Mouse (Mus musculus): ENCODE data around the gene Kif5c. TPM values are rescaled to one million over a fixed set of nuclear protein-coding genes. Genes with fewer than 3 reads are reported as not detected.

Kif5c gene
- 180 and 183 TPM in 2 replicates for polyA plus RNA-seq (2015; fragmentation: Nextera tagmentation; extraction: Ambion mirVana)

DNA sequence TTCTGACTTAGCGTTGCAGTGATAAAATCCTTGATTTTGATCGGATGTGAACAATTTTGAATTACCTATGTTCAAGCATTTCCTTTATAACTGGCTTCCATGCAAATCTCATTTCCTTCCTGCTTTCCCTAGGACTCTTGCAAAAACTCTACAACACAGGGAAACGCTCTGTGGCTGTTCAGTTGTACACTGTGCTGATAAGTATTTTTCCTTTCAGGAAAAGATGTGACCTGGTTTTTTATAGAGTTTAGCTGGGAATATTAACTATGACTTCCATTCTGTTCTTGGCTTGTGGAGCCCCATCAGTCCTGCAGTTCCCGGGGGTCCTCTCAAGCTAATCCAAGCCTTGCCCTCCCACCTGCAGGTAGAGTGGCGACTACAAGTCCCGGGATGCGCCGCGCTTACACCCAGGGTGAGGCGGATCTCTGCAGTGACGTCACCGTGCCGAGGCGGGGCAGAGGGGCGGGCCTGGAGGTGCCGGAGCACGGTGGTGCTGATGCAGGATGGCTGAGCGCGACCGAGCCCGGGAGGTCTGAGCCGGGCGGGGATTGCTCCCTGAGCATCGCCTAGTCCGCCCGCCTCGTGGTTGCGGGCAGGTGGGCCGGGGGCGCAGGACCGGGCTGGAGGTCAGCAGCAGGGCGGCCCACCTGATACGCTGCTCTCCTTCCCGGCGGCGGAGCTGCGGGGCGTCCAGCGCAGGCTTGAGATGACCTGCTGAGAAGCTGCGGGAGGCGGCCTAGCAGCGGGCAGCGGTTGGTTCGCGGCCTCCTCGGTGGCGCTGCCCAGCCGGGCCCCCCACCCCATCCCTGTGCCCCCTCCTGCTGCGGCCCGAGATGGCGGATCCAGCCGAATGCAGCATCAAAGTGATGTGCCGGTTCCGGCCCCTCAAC, at the start of gene Kif5c:
Kif5c (plus strand) TSS at position 470 of the 890 bp plus-strand sequence.
- ATAC-seq = peak; percentile 98
- H3K9ac ChIP-seq (replicated peaks) = peak within 1 kb of the TSS; percentile 98
- peaks cover 26% of the 10 kb centered on the region for H3K4me1 ChIP-seq (replicated peaks)
- H3K4me3 ChIP-seq (replicated peaks) = peak within 1 kb of the TSS; percentile 96
- H3K36me3 ChIP-seq = peaks cover 15% of the 10 kb centered on the region
- H3K9me3 ChIP-seq = no peaks in the 10 kb centered on the region
- peak within 1 kb of the TSS; percentile 72 for H3K4me2 ChIP-seq (replicated peaks)
- 6% methylated on average over 42 of the region's 54 CpGs for WGBS
- no peaks in the 10 kb centered on the region for H3K27me3 ChIP-seq
- peak within 1 kb of the TSS; percentile 96 for H3K27ac ChIP-seq

DNA sequence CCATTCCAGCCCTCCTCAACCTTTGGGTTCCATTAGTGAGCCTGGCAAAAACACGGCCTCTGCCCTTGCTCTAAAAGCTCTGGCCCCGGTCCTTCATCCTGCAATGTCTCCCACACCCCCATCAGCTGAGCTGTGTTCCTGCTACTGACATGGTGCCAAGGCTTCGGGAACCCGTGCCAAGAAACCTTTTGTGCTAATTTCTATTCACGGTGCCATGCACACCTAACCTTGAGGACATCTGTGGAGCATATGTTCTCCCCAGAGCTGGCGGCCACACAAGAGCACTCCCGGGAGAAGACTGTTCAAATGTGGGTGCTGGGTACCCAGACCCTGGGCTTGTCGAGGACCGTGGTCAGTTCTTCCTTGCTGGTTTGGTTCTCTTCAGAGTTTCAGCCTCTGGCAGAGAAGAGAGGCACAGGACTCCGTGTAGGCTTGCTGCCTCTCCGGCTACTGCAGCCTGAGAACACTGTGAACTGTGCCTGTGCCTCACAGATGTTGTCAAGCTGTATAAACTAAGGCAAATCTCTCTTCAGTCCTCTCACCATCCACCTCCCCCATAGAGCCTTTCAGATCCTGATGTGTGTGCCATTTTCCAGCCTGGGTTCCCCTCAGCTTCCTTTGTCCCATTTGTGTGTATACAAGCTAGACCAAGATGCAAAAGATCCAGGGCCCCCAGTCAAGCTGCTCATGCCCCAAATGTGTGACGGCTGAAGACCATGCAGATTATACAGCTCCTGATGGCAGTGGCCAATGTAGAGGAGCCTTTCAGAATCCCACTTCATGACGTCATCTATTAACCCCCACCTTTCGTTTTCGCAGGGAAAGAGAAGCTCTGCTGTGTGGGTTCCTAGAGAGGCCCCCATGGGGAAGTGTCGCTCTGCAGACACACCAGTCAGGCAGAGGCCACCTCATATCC, 49.0 kb upstream of the Kif5c start:
- no peak overlapping the region for H3K9ac ChIP-seq (replicated peaks)
- peak; percentile 37; the same call in 1 of the 2 replicates for ATAC-seq

DNA sequence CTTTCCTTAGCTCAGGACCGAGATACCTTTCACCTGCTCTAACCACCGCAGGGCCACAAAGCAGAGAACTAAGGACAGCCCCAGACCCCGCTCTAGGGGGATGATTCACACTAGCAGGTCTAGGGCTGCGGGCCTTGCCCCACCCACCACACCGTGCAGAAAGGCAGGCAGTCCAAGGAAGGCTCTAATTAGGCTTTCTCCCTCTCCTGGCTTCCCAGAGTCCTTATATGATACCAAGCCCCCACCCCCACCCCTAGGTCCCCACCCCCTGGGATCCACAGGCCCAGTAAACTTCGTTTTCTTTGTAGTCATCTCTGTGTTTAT, 48.4 kb upstream of the Kif5c start:
- peaks cover 31% of the 10 kb centered on the region for H3K4me1 ChIP-seq (replicated peaks)
- H3K4me3 ChIP-seq (replicated peaks) = no peak overlapping the region
- no peak overlapping the region for H3K4me2 ChIP-seq (replicated peaks)
- no peaks in the 10 kb centered on the region for H3K9me3 ChIP-seq
- no peaks in the 10 kb centered on the region for H3K36me3 ChIP-seq
- no peaks in the 10 kb centered on the region for H3K27me3 ChIP-seq
- peak; percentile 51; the same call in 1 of the 2 replicates for ATAC-seq
- 52% methylated on average over 6 of the region's 6 CpGs for WGBS
- H3K27ac ChIP-seq = no peak overlapping the region
- H3K9ac ChIP-seq (replicated peaks) = no peak overlapping the region

More for the DNA sequence above, 49.0 kb upstream of the Kif5c start:
- H3K9me3 ChIP-seq = no peaks in the 10 kb centered on the region
- H3K36me3 ChIP-seq = no peaks in the 10 kb centered on the region
- peaks cover 31% of the 10 kb centered on the region for H3K4me1 ChIP-seq (replicated peaks)
- no peak overlapping the region for H3K4me2 ChIP-seq (replicated peaks)
- 71% methylated on average over 16 of the region's 16 CpGs for WGBS
- no peaks in the 10 kb centered on the region for H3K27me3 ChIP-seq
- H3K4me3 ChIP-seq (replicated peaks) = no peak overlapping the region
- no peak overlapping the region for H3K27ac ChIP-seq

DNA sequence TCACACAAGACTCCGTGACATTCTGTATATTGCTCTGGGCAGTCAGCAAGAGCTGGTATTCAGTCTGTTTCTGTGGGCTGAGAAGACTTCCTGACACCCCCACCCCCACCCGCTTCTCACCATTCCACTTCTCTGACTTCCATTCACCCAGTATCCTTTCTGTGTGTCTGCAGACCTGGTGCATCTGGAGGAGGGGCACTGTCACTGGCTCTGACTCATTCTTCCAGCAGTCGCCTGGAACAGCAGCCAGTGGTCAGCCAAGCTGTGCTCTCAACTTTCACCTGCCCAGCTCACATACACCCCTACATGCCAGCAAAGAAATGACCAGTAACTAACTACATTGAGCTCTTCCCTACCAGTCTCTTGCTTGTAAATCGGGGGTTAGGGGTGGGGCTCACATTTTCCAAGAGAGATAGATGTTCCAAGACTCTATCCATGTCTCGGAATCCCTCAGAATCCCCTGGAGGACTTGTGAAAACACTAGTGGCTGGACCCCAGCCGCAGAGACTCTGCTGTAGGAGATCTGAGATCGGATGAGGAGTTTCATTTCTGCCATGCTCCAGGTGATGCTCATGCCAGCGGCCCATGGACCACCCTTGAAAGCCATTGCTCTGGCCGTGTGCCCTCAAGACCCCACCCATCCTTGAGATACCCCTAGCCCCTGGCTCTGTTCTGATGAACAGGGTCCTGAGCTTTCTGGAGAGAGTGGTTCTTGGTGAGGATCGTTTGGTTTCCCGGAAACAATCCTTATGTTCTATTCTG, 47.8 kb upstream of the Kif5c start:
- H3K4me2 ChIP-seq (replicated peaks) = 0 out of 2 replicates have a peak overlapping the region, but pooled peaks have one; percentile 38
- no peak overlapping the region for H3K4me3 ChIP-seq (replicated peaks)
- 83% methylated on average over 11 of the region's 11 CpGs for WGBS
- no peaks in the 10 kb centered on the region for H3K9me3 ChIP-seq
- no peaks in the 10 kb centered on the region for H3K27me3 ChIP-seq
- H3K9ac ChIP-seq (replicated peaks) = peak overlapping the region; percentile 16; the same call in 1 of the 2 replicates
- H3K4me1 ChIP-seq (replicated peaks) = peaks cover 31% of the 10 kb centered on the region
- peak overlapping the region; percentile 70 for H3K27ac ChIP-seq
- no peaks in the 10 kb centered on the region for H3K36me3 ChIP-seq
- peak; percentile 22; the same call in 1 of the 2 replicates for ATAC-seq

DNA sequence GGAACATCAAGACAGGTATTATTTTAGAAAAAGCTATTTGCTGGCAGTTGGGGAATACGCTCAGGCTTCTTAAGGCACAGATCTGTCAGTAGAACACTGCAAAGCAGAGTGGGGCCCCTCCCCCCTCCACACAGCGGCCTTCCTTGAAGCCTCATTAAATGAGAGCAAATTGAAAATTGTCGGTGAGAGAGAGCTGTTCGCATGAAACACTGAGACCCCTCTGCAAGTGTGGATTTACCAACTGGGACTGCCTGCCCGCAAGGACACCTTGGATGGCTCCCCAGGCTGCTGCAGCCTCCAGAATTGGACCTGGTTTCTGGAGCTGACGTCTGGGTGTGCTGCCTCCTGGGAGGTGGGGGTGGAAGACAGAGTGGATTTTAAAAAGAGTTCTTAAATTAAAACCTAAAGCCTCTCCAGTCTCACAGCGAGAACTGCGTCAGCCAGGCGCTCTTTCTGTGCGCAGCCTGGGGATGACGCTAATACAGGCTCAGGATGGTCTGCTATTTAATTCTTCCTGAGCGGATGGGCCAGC, 46.9 kb upstream of the Kif5c start:
- Histone ChIP-seq H3K4me1 (replicated peaks) (peaks cover 31% of the 10 kb centered on the region), H3K4me3 (replicated peaks) (peak overlapping the region; percentile 5), H3K9me3 (no peaks in the 10 kb centered on the region), H3K27me3 (no peaks in the 10 kb centered on the region), H3K36me3 (no peaks in the 10 kb centered on the region), H3K4me2 (replicated peaks) (peak overlapping the region; percentile 38), H3K9ac (replicated peaks) (0 out of 2 replicates have a peak overlapping the region, but pooled peaks have one; percentile 0), H3K27ac (peak overlapping the region; percentile 70)
- ATAC-seq = peak; percentile 79
- 39% methylated on average over 12 of the region's 12 CpGs for WGBS

DNA sequence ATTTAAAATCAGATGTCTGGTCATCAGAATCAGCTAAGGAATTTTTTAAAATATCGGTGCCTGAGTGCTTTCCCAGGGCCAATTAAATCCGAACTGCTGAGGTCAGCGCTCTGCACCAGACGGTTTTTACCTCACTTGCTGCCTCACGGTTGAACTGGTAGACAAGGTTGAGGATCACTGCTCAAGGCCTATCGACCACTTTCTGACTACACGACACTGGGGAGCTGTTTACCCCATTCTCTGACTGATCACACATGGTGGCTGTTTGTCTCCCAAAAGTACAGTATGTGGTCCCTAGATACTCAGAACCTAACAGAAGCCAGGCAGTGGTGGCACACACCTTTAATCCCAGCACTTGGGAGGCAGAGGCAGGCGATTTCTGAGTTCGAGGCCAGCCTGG, 46.4 kb upstream of the Kif5c start:
- WGBS = 73% methylated on average over 9 of the region's 9 CpGs
- no peaks in the 10 kb centered on the region for H3K9me3 ChIP-seq
- H3K27ac ChIP-seq = peak overlapping the region; percentile 70
- 0 out of 2 replicates have a peak, but pooled peaks have one; percentile 43 for ATAC-seq
- H3K9ac ChIP-seq (replicated peaks) = 0 out of 2 replicates have a peak overlapping the region, but pooled peaks have one; percentile 0
- no peaks in the 10 kb centered on the region for H3K36me3 ChIP-seq
- H3K27me3 ChIP-seq = no peaks in the 10 kb centered on the region
- H3K4me2 ChIP-seq (replicated peaks) = peak overlapping the region; percentile 38
- H3K4me3 ChIP-seq (replicated peaks) = peak overlapping the region; percentile 5; the same call in 1 of the 2 replicates
- peaks cover 31% of the 10 kb centered on the region for H3K4me1 ChIP-seq (replicated peaks)

DNA sequence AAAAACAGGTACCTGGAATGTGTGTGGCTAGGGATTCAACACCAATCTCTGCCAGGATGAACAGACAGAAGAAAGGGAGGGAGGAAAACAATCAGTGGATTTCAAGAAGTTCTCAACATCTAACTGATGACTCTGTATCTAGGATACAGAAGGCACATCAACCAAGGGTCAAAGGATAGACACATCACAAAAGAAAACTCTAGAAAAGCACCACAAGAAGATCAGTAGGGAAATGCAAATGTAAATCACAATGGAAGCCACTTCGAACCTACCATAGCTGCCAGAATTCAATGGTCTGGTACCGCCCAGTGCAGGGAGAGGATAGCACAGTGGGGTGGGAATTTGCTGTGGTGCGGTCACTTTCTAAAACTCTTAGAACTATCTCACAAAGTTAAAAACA, 45.8 kb upstream of the Kif5c start:
- Histone ChIP-seq H3K36me3 (no peaks in the 10 kb centered on the region), H3K27me3 (no peaks in the 10 kb centered on the region), H3K4me1 (replicated peaks) (peaks cover 31% of the 10 kb centered on the region), H3K9me3 (no peaks in the 10 kb centered on the region), H3K27ac (no peak overlapping the region), H3K4me2 (replicated peaks) (no peak overlapping the region), H3K9ac (replicated peaks) (no peak overlapping the region), H3K4me3 (replicated peaks) (no peak overlapping the region)
- WGBS = 74% methylated on average over 3 of the region's 3 CpGs
- no peak for ATAC-seq

DNA sequence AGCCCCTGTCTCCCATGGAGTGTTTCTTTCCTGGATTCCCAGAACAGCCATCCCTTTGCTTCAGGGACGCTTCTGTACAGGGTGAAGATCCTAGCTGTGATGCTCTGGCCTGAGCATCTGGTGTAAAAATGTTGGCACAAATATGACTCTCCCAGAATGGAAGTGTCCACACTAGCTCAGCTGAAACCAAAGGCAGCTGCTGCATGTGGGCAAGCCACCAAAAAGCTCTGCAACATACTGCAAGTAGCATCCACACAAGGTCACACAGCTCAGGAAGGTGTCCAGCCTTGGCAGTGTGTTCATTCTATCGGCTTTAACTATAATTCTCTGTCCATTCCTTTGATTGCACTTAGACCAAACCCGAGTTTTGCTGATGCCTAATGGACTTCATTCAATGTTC, 38.5 kb upstream of the Kif5c start:
- Histone ChIP-seq H3K27me3 (no peaks in the 10 kb centered on the region), H3K27ac (no peak overlapping the region), H3K9me3 (no peaks in the 10 kb centered on the region), H3K4me1 (replicated peaks) (no peaks in the 10 kb centered on the region), H3K9ac (replicated peaks) (no peak overlapping the region), H3K4me2 (replicated peaks) (no peak overlapping the region), H3K4me3 (replicated peaks) (no peak overlapping the region), H3K36me3 (no peaks in the 10 kb centered on the region)
- 88% methylated on average over 3 of the region's 3 CpGs for WGBS
- ATAC-seq = no peak

DNA sequence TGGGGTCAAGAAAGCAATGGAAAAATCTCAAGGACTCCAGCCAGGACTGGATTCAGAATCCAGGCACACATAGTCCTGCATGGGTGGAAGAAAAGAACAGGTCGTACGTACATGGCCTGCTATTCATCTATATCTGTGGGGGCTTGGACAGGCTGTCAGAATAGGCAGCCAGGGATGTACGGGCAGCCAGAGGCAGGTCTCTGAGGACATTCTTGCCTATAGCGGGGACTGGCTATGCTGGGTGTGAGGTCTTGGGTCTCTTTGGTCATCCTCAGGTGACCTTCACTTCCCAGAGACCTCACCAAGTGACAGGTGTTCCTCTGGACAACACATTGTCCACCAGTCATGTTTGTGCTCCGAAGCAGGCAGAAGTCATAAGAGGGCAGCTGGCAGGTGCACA, 36.6 kb upstream of the Kif5c start:
- Histone ChIP-seq H3K4me3 (replicated peaks) (no peak overlapping the region), H3K4me2 (replicated peaks) (no peak overlapping the region), H3K9me3 (no peaks in the 10 kb centered on the region), H3K27me3 (no peaks in the 10 kb centered on the region), H3K36me3 (no peaks in the 10 kb centered on the region), H3K27ac (no peak overlapping the region), H3K9ac (replicated peaks) (no peak overlapping the region), H3K4me1 (replicated peaks) (no peaks in the 10 kb centered on the region)
- no peak for ATAC-seq
- WGBS = 93% methylated on average over 5 of the region's 5 CpGs

DNA sequence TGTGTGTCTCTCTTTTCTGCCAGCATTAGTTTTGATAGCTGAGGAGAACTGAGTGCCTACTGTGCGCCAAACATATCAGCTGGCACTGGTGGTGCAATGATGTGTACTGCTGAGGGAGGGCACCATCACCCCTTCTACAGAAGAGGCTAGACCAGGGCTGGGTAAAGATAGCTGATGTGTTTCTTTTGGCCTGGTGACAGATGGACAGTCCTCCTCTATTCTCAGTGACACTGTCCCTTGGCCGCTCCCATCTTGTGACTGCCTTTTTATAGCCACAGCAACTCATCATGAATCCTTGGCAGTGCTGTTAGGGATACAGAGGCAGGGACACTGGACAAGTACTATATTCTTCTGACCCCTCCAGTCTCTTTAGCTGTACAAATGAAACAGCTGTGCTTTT, 35.8 kb upstream of the Kif5c start:
- Histone ChIP-seq H3K4me1 (replicated peaks) (no peaks in the 10 kb centered on the region), H3K27me3 (no peaks in the 10 kb centered on the region), H3K27ac (no peak overlapping the region), H3K4me3 (replicated peaks) (no peak overlapping the region), H3K4me2 (replicated peaks) (no peak overlapping the region), H3K9ac (replicated peaks) (no peak overlapping the region), H3K9me3 (no peaks in the 10 kb centered on the region), H3K36me3 (no peaks in the 10 kb centered on the region)
- WGBS = 97% methylated on average over 2 of the region's 2 CpGs
- ATAC-seq = no peak

DNA sequence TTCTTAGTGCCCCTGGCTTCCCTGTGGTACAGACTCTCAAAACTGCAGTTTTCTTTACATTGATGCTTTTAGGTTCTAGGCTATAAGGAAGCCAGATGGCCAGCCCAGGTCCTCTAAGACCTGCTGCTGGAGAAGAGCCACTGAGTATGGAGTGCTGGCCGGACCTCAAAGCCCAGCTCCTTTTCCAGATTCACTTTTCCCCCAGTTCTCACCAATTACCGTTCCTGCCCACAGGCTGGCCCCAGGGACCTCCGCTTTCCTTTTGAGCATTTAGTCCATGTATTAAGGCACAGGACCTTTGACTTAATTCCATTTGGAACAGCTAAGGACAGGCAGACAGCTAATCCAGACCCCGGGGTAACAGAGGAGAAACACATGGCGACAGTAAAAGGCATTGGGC, 28.6 kb upstream of the Kif5c start:
- no peaks in the 10 kb centered on the region for H3K27me3 ChIP-seq
- no peak overlapping the region for H3K4me2 ChIP-seq (replicated peaks)
- no peak overlapping the region for H3K9ac ChIP-seq (replicated peaks)
- no peaks in the 10 kb centered on the region for H3K9me3 ChIP-seq
- no peak overlapping the region for H3K4me3 ChIP-seq (replicated peaks)
- H3K27ac ChIP-seq = no peak overlapping the region
- 64% methylated on average over 5 of the region's 5 CpGs for WGBS
- no peaks in the 10 kb centered on the region for H3K4me1 ChIP-seq (replicated peaks)
- ATAC-seq = no peak
- no peaks in the 10 kb centered on the region for H3K36me3 ChIP-seq

Data from midbrain, embryonic 13.5 days (tissue).